Mouse (Mus musculus) limb, embryonic 13.5 days (tissue): ENCODE results near the gene Lrriq4. TPM values are rescaled to one million over a fixed set of nuclear protein-coding genes. Genes with fewer than 3 reads are reported as not detected.

Experiments used
- ATAC-seq: fragments of 200-750 bp; cut with Nextera tagmentation; 2 replicates; pipeline ENCODE4 v1.8.0; 2017; ENCODE audit warnings: low read depth, moderate number of reproducible peaks, moderate TSS enrichment; ENCODE audit not compliant: low FRiP score
- H3K27ac ChIP-seq: fragments of 300-500 bp; sonication (generic); 2 replicates; pipeline ENCODE4 v1.5.1; 2015; ENCODE audit warnings: inconsistent platforms, mild to moderate bottlenecking, moderate library complexity
- H3K27me3 ChIP-seq: fragments of 300-500 bp; sonication (generic); 2 replicates; pipeline ENCODE4 v1.6.1; 2015; ENCODE audit warnings: mild to moderate bottlenecking, inconsistent platforms
- H3K36me3 ChIP-seq: fragments of 300-500 bp; sonication (generic); 2 replicates; pipeline ENCODE4 v1.6.1; 2015; ENCODE audit warnings: inconsistent platforms, mild to moderate bottlenecking, moderate library complexity
- H3K4me1 ChIP-seq: fragments of 300-500 bp; sonication (generic); 2 replicates; pipeline ENCODE4 v1.6.1; 2015; ENCODE audit warnings: inconsistent platforms
- H3K4me2 ChIP-seq: fragments of 300-500 bp; sonication (generic); replicated peaks from 2 replicates; pipeline ENCODE4 v1.6.1; 2015; ENCODE audit warnings: inconsistent platforms, mild to moderate bottlenecking, moderate library complexity
- H3K4me3 ChIP-seq: fragments of 300-500 bp; sonication (generic); 2 replicates; pipeline ENCODE4 v1.5.1; 2015; ENCODE audit warnings: moderate library complexity, mild to moderate bottlenecking, inconsistent platforms
- H3K9ac ChIP-seq: fragments of 300-500 bp; sonication (generic); 2 replicates; pipeline ENCODE4 v1.6.1; 2015; ENCODE audit warnings: mild to moderate bottlenecking, inconsistent platforms
- H3K9me3 ChIP-seq: fragments of 300-500 bp; sonication (generic); 2 replicates; pipeline ENCODE4 v1.6.1; 2016; ENCODE audit warnings: inconsistent platforms
- WGBS: fragments of 180-500 bp; shearing (Covaris S2); methylation state at CpG from one replicate; pipeline ENCODE4 v1.1.7; 2015; 5-methylcytosine and 5-hydroxymethylcytosine counted together
- polyA plus RNA-seq: library from polyadenylated mRNA; unstranded; fragments of >200 nt; fragmentation: Nextera tagmentation; extraction: Ambion mirVana; gene quantifications from 2 replicates; pipeline ENCODE4 v1.2.1, GENCODE M21; 2015

Lrriq4 gene
- not detected in 2 replicates for polyA plus RNA-seq

DNA sequence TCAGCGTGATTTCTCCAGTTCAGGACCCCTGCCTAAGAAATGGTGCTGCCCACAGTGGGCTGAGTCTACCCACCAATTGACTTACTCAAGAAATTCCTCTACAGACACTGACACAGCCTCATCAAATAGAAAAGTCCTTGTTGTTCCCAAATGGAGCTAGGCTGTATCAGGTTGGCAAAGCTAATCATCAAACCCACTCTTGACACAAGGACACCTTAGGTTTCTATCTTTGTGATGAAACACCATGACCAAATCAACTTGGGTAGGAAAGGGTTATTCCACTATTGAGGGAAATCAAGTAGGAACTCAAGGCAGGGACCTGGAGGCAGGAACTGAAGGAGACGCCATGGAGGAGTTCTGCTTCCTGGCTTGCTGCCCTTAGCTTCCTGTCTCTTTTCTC lies at the start of gene Lrriq4:
Gene Lrriq4, plus strand, starts transcription at position 301 of the 400 bp plus-strand sequence.
- Histone ChIP-seq H3K27ac (no peak within 1 kb of the TSS), H3K4me1 (0 out of 2 replicates have a peak, but pooled peaks cover 6% of the 10 kb centered on the region), H3K4me3 (no peak within 1 kb of the TSS), H3K9me3 (no peaks in the 10 kb centered on the region), H3K36me3 (no peaks in the 10 kb centered on the region), H3K9ac (no peak within 1 kb of the TSS), H3K27me3 (peaks cover 13% of the 10 kb centered on the region), H3K4me2 (no peak within 1 kb of the TSS)
- ATAC-seq = no peak
- 63% methylated on average over 2 of the region's 2 CpGs for WGBS

DNA sequence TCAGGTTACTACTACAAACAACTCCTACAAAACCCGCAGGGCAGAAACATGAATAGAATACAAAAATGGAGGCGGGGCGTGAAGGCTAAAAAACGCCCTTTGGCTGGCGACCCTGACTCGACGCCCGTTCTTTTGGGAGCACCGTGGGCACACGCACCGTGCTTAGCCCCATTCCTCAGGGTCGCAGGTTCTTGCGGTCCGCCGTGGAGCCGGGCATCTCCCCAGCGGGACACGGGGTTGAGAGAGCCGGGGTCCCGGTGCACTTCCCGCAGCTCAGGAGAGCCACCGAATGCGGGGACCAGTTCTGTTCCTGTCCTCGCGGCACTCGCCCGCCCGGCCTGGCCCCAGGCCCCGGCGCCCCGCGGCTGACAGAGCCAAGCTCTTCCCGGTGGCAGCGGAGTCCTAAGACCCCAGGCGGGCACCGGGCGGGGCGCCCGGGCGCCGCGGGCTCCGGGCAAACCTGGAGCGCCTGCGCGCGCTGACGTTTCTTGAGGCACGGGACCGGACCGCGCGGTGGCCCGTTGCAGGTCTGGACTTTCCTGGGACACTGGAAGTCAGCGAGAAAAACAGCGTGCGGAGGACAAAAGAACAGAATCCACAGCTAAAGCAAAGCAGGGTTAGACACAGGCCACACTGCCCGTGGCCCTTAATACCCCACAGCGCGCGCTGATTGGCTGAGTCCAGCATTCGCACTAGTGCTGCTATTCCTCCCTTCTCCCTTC lies 49.0 kb upstream of the Lrriq4 start:
- Histone ChIP-seq H3K9me3 (no peaks in the 10 kb centered on the region), H3K4me3 (peak overlapping the region; percentile 81), H3K36me3 (no peaks in the 10 kb centered on the region), H3K4me2 (peak overlapping the region; percentile 76), H3K4me1 (peaks cover 21% of the 10 kb centered on the region), H3K9ac (peak overlapping the region; percentile 91), H3K27me3 (peaks cover 14% of the 10 kb centered on the region), H3K27ac (peak overlapping the region; percentile 65)
- under 1% methylated on average over 62 of the region's 62 CpGs for WGBS
- peak; percentile 51; the same call in 1 of the 2 replicates for ATAC-seq

DNA sequence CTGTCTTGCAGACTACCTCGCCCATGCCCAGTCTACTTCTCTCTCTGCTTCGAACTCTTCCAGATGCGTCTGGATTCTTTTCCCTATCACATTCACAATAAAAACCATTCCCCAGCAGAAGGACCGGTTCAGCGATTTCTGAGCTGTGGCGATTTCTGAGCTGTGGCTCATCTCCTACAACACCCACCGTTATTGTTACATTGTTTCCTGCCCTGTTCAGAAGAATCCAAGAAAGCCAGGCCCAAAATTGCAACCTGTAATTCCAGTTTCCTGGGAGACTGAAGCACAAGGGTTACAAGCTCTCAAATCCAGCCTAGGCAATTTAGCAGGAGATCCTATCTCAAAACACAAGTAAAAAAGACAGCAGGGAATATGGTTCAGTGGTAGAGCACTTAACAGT lies 47.0 kb upstream of the Lrriq4 start:
- Histone ChIP-seq H3K27me3 (peaks cover 14% of the 10 kb centered on the region), H3K36me3 (no peaks in the 10 kb centered on the region), H3K4me1 (peaks cover 21% of the 10 kb centered on the region), H3K9ac (no peak overlapping the region), H3K4me3 (no peak overlapping the region), H3K9me3 (no peaks in the 10 kb centered on the region), H3K4me2 (no peak overlapping the region), H3K27ac (no peak overlapping the region)
- no peak for ATAC-seq
- WGBS = 85% methylated on average over 7 of the region's 7 CpGs

- peaks cover 25% of the 10 kb centered on the region for H3K4me1 ChIP-seq
- peak within 1 kb of the TSS; percentile 69 for H3K9ac ChIP-seq
- peaks cover 12% of the 10 kb centered on the region; the same call in 1 of the 2 replicates for H3K36me3 ChIP-seq
- 1% methylated on average over 32 of the region's 32 CpGs for WGBS
- H3K4me3 ChIP-seq = peak within 1 kb of the TSS; percentile 94
- no peaks in the 10 kb centered on the region for H3K9me3 ChIP-seq
- ATAC-seq = no peak
- H3K27me3 ChIP-seq = peaks cover 14% of the 10 kb centered on the region
- H3K4me2 ChIP-seq = peak within 1 kb of the TSS; percentile 93
- peak within 1 kb of the TSS; percentile 39; the same call in 1 of the 2 replicates for H3K27ac ChIP-seq
These were observed 44.4 kb upstream of the Lrriq4 start, which contains the start of gene Actrt3 for GRCm38 (mm10) chr3:30599711-30600545. TSS of gene Actrt3 (minus strand) at chr3:30599939.

DNA sequence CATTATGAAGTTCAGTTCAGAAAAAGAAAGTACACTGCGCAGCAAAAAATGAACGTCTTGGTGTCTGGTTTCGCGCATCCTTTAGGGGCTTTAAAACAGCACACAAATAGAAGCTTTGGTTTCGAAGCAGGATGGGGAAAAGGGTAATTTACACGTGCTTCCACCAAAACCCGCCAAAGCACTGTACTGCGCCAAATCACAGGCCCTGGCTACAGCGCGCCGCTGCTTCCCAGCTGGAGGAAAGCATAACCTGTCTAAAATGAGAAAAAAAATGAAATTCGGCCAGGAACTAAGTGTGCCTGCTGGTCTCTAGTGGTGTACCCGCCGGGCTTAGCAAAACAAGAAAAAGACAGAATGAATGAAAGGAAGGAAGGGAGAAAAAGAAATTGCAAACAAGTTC lies 43.6 kb upstream of the Lrriq4 start:
- Histone ChIP-seq H3K27me3 (peaks cover 14% of the 10 kb centered on the region), H3K9ac (peak overlapping the region; percentile 32), H3K4me2 (peak overlapping the region; percentile 93), H3K9me3 (no peaks in the 10 kb centered on the region), H3K27ac (peak overlapping the region; percentile 39; the same call in 1 of the 2 replicates), H3K4me1 (peaks cover 24% of the 10 kb centered on the region), H3K36me3 (peaks cover 13% of the 10 kb centered on the region; the same call in 1 of the 2 replicates), H3K4me3 (peak overlapping the region; percentile 94)
- WGBS = under 1% methylated on average over 14 of the region's 14 CpGs
- ATAC-seq = peak; percentile 9; the same call in 1 of the 2 replicates

- Histone ChIP-seq H3K27ac (no peak overlapping the region), H3K4me2 (peak overlapping the region; percentile 93), H3K4me1 (peaks cover 19% of the 10 kb centered on the region), H3K9me3 (no peaks in the 10 kb centered on the region), H3K27me3 (peaks cover 14% of the 10 kb centered on the region), H3K9ac (0 out of 2 replicates have a peak overlapping the region, but pooled peaks have one; percentile 26), H3K36me3 (peaks cover 17% of the 10 kb centered on the region; the same call in 1 of the 2 replicates), H3K4me3 (peak overlapping the region; percentile 94)
- ATAC-seq = peak; percentile 22; the same call in 1 of the 2 replicates
- under 1% methylated on average over 17 of the region's 17 CpGs for WGBS
These were observed 43.1 kb upstream of the Lrriq4 start for GRCm38 (mm10) chr3:30601175-30601574.

DNA sequence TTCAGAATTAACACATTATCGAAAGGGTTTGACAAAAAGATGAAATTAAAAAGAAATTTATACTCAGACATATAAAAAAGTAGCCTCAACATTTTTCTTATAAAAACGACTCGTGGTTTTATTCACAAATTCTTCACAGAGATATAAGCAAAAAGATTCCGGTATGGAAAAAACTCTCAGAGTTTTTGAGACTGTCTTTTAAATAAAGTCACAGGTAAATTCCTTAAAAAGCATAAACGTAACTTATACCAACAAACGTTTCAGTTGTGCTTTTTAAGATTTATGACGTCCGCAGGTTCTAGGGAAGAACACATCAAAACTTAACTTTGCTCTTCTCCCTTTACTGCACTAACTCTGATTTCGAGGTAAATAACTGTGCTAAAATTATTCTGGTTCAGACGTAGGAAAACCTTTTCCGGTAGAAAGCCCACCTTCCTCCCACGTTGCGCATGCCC lies 42.7 kb upstream of the Lrriq4 start:
- H3K9ac ChIP-seq = peak overlapping the region; percentile 89; the same call in 1 of the 2 replicates
- H3K4me1 ChIP-seq = peaks cover 19% of the 10 kb centered on the region
- peaks cover 21% of the 10 kb centered on the region; the same call in 1 of the 2 replicates for H3K36me3 ChIP-seq
- peak overlapping the region; percentile 93 for H3K4me2 ChIP-seq
- peak overlapping the region; percentile 95 for H3K27ac ChIP-seq
- H3K9me3 ChIP-seq = no peaks in the 10 kb centered on the region
- H3K4me3 ChIP-seq = peak overlapping the region; percentile 94
- under 1% methylated on average over 13 of the region's 13 CpGs for WGBS
- no peak for ATAC-seq
- peaks cover 14% of the 10 kb centered on the region for H3K27me3 ChIP-seq

DNA sequence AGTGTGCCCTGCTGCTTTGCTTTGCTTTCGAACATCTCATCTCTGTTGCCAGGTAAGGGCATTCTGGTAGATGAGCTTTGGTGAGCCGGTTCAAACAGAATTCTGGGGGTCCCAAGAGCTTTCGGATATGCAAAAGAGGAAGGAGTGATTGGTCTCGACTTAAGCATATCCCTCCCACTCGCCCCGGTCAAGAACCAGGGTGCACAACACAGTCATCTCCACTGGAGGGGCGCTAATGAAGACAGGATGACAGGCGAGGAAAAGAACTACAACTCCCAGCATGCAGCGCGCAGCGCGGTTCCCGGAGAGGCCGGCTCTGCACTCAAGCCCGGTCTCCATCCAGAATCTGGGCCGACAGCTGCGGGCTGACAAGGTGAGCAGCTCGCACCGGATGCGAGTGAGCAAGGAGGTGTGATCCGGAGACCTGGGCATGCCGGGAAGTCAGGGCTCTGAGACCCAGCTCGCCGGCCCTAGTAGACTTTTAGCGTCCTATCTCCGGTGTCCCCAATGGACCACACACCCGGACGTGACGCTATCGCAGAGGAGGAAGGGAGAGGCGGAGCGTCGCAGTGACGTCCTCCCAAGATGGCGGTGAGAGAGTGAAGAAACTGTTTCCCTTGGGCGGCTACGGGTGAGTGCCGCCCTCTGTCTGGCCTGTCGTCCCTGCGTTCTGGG lies 42.1 kb upstream of the Lrriq4 start, which contains the start of gene Mynn:
Gene Mynn, plus strand, starts transcription at position 1 of the 675 bp plus-strand sequence.
- H3K9ac ChIP-seq = peak within 1 kb of the TSS; percentile 89
- H3K36me3 ChIP-seq = peaks cover 23% of the 10 kb centered on the region
- ATAC-seq = peak; percentile 96
- H3K4me1 ChIP-seq = peaks cover 19% of the 10 kb centered on the region
- H3K27ac ChIP-seq = peak within 1 kb of the TSS; percentile 95
- peak within 1 kb of the TSS; percentile 94 for H3K4me3 ChIP-seq
- H3K4me2 ChIP-seq = peak within 1 kb of the TSS; percentile 93
- H3K9me3 ChIP-seq = no peaks in the 10 kb centered on the region
- 1% methylated on average over 40 of the region's 40 CpGs for WGBS
- H3K27me3 ChIP-seq = peaks cover 14% of the 10 kb centered on the region

- WGBS = 0% methylated on average over 27 of the region's 27 CpGs
- ATAC-seq = no peak; the same call in 1 of the 2 replicates
These were observed 41.6 kb upstream of the Lrriq4 start for GRCm38 (mm10) chr3:30602740-30603098.

DNA sequence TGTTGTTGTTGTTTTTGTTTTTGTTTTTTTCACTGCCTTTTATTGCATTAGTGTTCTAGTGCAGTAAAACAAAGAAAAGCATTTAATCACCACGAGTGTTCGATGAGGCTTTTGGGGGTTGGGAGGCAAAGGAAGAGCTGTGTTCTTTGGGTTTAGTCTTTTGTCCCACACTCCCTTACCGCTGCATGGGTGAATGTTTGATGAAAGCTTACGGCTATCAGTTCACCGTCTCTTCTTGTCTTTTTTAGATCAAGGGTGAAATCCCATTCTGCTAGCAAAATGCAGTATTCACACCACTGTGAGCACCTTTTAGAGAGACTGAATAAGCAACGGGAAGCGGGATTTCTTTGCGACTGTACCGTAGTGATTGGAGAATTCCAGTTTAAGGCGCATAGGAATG lies 41.1 kb upstream of the Lrriq4 start:
- H3K9me3 ChIP-seq = no peaks in the 10 kb centered on the region
- peak overlapping the region; percentile 93 for H3K4me2 ChIP-seq
- H3K36me3 ChIP-seq = peaks cover 32% of the 10 kb centered on the region
- 47% methylated on average over 10 of the region's 10 CpGs for WGBS
- H3K27ac ChIP-seq = no peak overlapping the region
- H3K4me3 ChIP-seq = peak overlapping the region; percentile 94
- H3K9ac ChIP-seq = peak overlapping the region; percentile 89
- ATAC-seq = no peak
- H3K27me3 ChIP-seq = peaks cover 3% of the 10 kb centered on the region
- peaks cover 19% of the 10 kb centered on the region for H3K4me1 ChIP-seq

More at GRCm38 (mm10) chr3:30602740-30603098, 41.6 kb upstream of the Lrriq4 start:
- Histone ChIP-seq H3K4me1 (peaks cover 19% of the 10 kb centered on the region), H3K27ac (peak overlapping the region; percentile 95), H3K9me3 (no peaks in the 10 kb centered on the region), H3K9ac (peak overlapping the region; percentile 89), H3K4me3 (peak overlapping the region; percentile 94), H3K36me3 (peaks cover 28% of the 10 kb centered on the region), H3K27me3 (peaks cover 9% of the 10 kb centered on the region), H3K4me2 (peak overlapping the region; percentile 93)

- Histone ChIP-seq H3K4me3 (no peak overlapping the region), H3K4me2 (no peak overlapping the region), H3K36me3 (peaks cover 70% of the 10 kb centered on the region), H3K9me3 (no peaks in the 10 kb centered on the region), H3K27me3 (no peaks in the 10 kb centered on the region), H3K27ac (no peak overlapping the region), H3K4me1 (no peaks in the 10 kb centered on the region), H3K9ac (no peak overlapping the region)
- WGBS = 88% methylated on average over 3 of the region's 3 CpGs
- no peak for ATAC-seq
These were observed 35.3 kb upstream of the Lrriq4 start for GRCm38 (mm10) chr3:30608999-30609398.
